Mouse (Mus musculus): Measurements from ENCODE around the gene Boll. TPM values are rescaled to one million over a fixed set of nuclear protein-coding genes. Genes with fewer than 3 reads are reported as not detected.

Boll gene
- 0.81 and 0.91 TPM in 2 replicates for polyA plus RNA-seq (2015; fragmentation: Nextera tagmentation; extraction: Ambion mirVana)

DNA sequence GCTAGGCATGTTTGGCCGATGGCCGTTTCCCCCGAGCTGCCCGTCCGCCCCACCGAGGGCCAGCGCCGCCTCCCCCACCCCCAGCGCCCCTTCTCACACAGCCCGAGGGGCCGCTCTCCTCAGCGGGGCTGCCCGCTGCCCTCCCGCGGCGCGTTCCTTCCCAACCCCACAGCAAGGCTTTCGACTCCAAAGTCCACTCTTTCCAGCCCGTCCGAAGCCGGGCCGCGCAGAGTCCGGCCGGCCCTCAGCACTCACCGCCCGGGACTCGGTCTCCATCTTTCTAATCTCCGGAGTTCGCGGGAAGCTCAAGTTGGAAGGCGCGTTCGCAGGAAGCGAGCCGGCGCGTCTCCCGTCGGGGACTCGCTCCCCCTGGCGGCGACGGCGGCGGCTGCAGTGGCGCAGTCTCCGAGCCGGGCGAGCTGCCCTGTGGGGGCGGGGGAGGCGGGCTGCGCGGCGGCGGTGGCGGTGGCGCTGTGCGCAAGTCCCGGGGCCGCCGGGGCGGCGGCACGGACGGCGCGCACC, at the start of gene Boll:
Gene Boll, minus strand, starts transcription at position 426 of the 522 bp plus-strand sequence.

DNA sequence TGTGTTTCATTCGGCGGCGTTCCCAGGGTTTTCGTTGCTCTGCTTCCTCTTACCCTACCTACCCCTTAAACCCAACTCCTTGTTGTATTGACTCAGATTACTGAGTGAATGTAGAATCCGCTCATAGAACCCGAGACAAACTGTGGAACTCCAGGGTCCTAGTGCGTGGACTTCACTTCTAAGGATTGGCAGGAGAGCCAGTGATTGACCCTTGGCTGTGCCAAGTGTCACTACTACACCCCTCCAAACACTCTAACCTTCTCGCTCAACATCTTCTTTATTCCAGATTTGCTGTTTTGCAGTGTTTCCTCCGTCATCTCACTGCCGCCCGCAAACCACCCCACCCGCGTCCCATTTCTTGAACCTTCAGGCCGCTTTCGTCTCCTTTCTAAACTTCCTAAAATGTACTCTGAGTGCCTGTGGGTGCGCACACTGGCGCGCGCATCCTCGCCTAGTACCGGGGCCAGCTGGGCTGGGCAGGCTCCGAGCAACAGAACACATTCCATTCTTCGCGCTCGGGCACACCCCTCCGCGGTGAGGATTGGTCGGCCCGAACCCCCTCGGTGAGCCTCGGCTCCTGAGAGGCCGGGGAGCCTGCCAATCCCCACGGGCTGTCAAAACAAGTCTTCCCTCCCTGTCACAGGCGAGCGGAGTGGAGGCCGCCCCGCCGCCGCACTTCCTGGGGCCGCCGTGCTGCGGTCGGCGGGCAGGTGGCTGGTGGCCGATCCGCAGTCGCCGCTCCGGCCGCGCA, 42.2 kb upstream of the Boll start, which contains the start of gene Plcl1:
Gene Plcl1, plus strand, starts transcription at position 650 of the 751 bp plus-strand sequence.

DNA sequence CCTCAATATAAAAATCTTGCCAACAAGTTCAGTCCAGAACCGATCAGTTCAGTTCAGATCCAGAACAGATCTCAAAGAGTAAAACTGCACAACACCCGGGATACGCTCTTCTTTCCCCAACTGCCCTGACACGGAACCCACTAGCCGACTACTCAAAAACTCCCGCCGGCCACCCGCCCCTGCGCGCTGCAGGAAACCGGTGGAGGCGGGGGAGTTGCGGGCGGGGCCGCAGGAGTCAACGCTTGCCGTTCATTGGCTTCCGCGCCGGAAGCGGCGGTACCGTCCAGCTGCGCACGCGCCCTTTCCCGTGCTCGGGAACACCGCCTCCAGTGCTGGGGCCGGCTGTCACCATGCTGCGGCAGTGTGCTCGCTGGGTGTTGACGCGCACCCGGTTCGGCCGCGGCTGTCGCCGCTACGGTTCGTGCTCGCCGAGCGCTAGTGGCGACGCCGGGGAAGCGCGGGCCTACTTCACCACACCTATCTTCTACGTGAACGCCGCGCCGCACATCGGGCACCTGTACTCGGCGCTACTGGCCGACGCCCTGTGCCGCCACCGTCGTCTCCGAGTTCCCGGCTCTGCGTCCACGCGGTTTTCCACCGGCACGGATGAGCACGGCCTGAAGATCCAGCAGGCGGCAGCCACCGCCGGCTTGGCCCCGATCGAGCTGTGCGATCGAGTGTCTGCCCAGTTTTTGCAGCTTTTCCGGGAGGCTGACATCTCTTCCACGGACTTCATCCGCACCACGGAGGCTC, 126.2 kb downstream of the Boll start, which contains the start of gene Mars2:
Gene Mars2, plus strand, starts transcription at position 288 of the 753 bp plus-strand sequence.

DNA sequence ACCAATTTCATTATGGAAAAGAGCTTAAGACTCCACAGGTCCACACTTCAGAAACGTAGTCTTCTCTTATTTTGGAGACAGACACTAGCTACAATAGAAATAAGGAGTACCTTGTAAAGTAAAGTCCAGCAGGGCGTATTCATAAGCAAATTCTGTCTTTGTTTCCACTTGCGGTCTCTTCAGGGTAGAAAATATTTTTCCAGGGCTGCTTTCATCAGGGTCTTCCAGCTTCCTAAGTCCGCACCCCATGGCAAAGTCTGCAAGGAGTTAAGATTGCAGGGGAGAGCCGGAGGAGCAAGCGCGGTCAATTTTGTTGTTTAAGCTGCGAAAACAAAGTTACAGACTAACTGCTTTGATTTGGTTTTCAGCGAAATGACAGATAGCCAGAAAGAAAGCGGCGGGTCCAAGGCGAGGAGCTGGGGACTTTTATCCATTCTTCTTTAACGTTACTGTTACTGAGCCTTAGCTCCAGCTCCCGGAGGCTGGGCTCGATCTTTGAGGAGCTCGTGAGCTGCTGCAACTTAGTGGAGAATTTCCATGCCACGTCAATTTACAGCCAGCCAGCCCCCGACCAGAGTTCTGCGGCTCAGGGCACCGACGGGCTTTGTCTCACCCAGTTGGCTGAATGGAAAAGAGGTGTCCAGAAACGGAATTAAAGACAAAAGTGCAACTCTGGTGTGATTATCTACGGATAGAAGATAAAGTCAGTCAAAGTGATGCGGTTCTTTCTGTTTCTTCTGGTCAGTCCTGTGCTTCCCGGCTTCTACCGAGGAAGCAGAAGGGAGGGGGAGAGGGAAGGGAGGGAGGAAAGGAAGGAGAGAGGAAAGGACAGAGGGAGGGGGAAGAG, 137.0 kb downstream of the Boll start, which contains the start of gene Rftn2:
Gene Rftn2, minus strand, starts transcription at position 772 of the 847 bp plus-strand sequence.

Other genes starting within 250 kb of the Boll start
- 66.0 and 75.0 TPM in 2 replicates for gene Mob4, start 232.2 kb downstream of the Boll start, polyA plus RNA-seq (2015; fragmentation: Nextera tagmentation; extraction: Ambion mirVana)
- 2.6 TPM in 2 replicates for gene Rftn2, start 136.7 kb downstream of the Boll start, polyA plus RNA-seq (2015; fragmentation: Nextera tagmentation; extraction: Ambion mirVana)
- 2.2 TPM in 2 replicates for gene Mars2, start 126.3 kb downstream of the Boll start, polyA plus RNA-seq (2015; fragmentation: Nextera tagmentation; extraction: Ambion mirVana)
- 0.81 and 0.88 TPM in 2 replicates for gene Plcl1, start 42.5 kb upstream of the Boll start, polyA plus RNA-seq (2015; fragmentation: Nextera tagmentation; extraction: Ambion mirVana)